Comparison of ENCODE assay signal across 29 mouse cellular contexts in genomic region chr10:119584666-119585065, GRCm38 (mm10).
DNase-seq lines count a peak whose midpoint lies in the region; ATAC-seq and TF ChIP-seq lines count a peak whose summit lies in the region.
"Had no signal": no experiment of that assay in that cellular context is flagged by ENCODE, and none has a peak within 500 bp of the region (broad histone marks: within the 10 kb centered on the region; RNA-seq: fewer than 3 reads in every experiment).

No protein-coding gene starts in this region.

- no peak for ATAC-seq in embryonic facial prominence, embryonic 11.5 days (replicated peaks; ENCODE audit: insufficient number of reproducible peaks, low FRiP score, low TSS enrichment, low read depth)
- ATAC-seq in lung, embryonic 14.5 days (ENCODE audit: insufficient read depth) = no peak
- ATAC-seq: intestine, postnatal 0 days; liver, embryonic 12.5 days; liver, postnatal 0 days; midbrain, embryonic 16.5 days had no signal

- DNase-seq in embryonic facial prominence, embryonic 11.5 days (ENCODE audit: low spot score) = peak; percentile 48
- no peak for DNase-seq in embryonic facial prominence, embryonic 10.5 days (ENCODE audit: low spot score)
- peak; percentile 24 for DNase-seq in lung, embryonic 14.5 days
- no peak for DNase-seq in lung, postnatal 14 days
- peak; percentile 56 for DNase-seq in R1 (ENCODE audit: low read depth, low spot score)
- peak; percentile 14 for DNase-seq in embryo, embryonic 9.5 days (ENCODE audit: extremely low spot score)
- no peak for DNase-seq in adrenal gland, adult (ENCODE audit: inconsistent age in 2 of 2, low spot score in 1 of 2)
- DNase-seq in left cerebral cortex, adult 11 months (ENCODE audit: low spot score) = no peak
- DNase-seq: adrenal gland, postnatal 10 days; cerebellum, adult 8-10 months; gastrocnemius, postnatal 10 days; heart, postnatal 36 days; kidney, adult 9 months; kidney, postnatal 14 days; liver, postnatal 0 days; retina, postnatal 1 day; right cerebral cortex, postnatal 14 days; thymus, postnatal 4 days had no signal

- H3K27ac ChIP-seq in embryonic facial prominence, embryonic 11.5 days (replicated peaks; ENCODE audit: low read depth, low read length) = no peak overlapping the region
- no peak overlapping the region for H3K27ac ChIP-seq in embryonic facial prominence, embryonic 10.5 days (replicated peaks)
- no peak overlapping the region for H3K27ac ChIP-seq in lung, embryonic 14.5 days (ENCODE audit: low read depth)
- H3K27ac ChIP-seq: embryonic facial prominence, embryonic 15.5 days; forebrain, embryonic 12.5 days; heart, embryonic 10.5 days; hindbrain, embryonic 13.5 days; left cerebral cortex, adult 2 months; liver, embryonic 12.5 days had no signal

- H3K36me3 ChIP-seq in embryonic facial prominence, embryonic 11.5 days (replicated peaks; ENCODE audit: control insufficient read depth, insufficient read depth, low read depth, low read length) = no peaks in the 10 kb centered on the region
- H3K36me3 ChIP-seq in embryonic facial prominence, embryonic 10.5 days (replicated peaks) = no peaks in the 10 kb centered on the region
- no peaks in the 10 kb centered on the region for H3K36me3 ChIP-seq in lung, embryonic 14.5 days (ENCODE audit: insufficient read depth)
- H3K36me3 ChIP-seq: embryonic facial prominence, embryonic 15.5 days; forebrain, embryonic 12.5 days; heart, embryonic 10.5 days; hindbrain, embryonic 13.5 days; liver, embryonic 12.5 days had no signal

- no peaks in the 10 kb centered on the region for H3K27me3 ChIP-seq in embryonic facial prominence, embryonic 11.5 days (ENCODE audit: control insufficient read depth, insufficient read depth, low read length)
- H3K27me3 ChIP-seq in embryonic facial prominence, embryonic 10.5 days (replicated peaks; ENCODE audit: low read depth, poor library complexity, severe bottlenecking) = no peaks in the 10 kb centered on the region
- no peaks in the 10 kb centered on the region for H3K27me3 ChIP-seq in lung, embryonic 14.5 days (ENCODE audit: insufficient read depth, low read length)
- H3K27me3 ChIP-seq: CH12.LX; embryonic facial prominence, embryonic 15.5 days; forebrain, embryonic 12.5 days; hindbrain, embryonic 13.5 days; liver, embryonic 12.5 days had no signal

- no peak overlapping the region for H3K4me2 ChIP-seq in embryonic facial prominence, embryonic 11.5 days (ENCODE audit: low read depth, low read length)
- H3K4me2 ChIP-seq in lung, embryonic 14.5 days = no peak overlapping the region
- H3K4me2 ChIP-seq: embryonic facial prominence, embryonic 15.5 days; forebrain, embryonic 12.5 days; hindbrain, embryonic 13.5 days; liver, embryonic 12.5 days; midbrain, embryonic 11.5 days had no signal

- H3K9ac ChIP-seq in embryonic facial prominence, embryonic 11.5 days (replicated peaks; ENCODE audit: low read length) = no peak overlapping the region
- H3K9ac ChIP-seq in lung, embryonic 14.5 days = no peak overlapping the region
- H3K9ac ChIP-seq: embryonic facial prominence, embryonic 15.5 days; forebrain, embryonic 12.5 days; hindbrain, embryonic 13.5 days; liver, embryonic 12.5 days; liver, postnatal 0 days had no signal

- H3K4me3 ChIP-seq in embryonic facial prominence, embryonic 11.5 days (ENCODE audit: low read depth, low read length) = no peak overlapping the region
- H3K4me3 ChIP-seq in embryonic facial prominence, embryonic 10.5 days = no peak overlapping the region
- no peak overlapping the region for H3K4me3 ChIP-seq in lung, embryonic 14.5 days (ENCODE audit: low read depth, low read length)
- H3K4me3 ChIP-seq: embryonic facial prominence, embryonic 15.5 days; forebrain, embryonic 12.5 days; heart, embryonic 10.5 days; hindbrain, embryonic 13.5 days; left cerebral cortex, adult 2 months; liver, embryonic 12.5 days; myocyte had no signal

- no peak for TF ChIP-seq CTCF in lung, embryonic 14.5 days (IDR thresholded peaks at IDR 0.05; ENCODE audit: low read depth)

- no peaks in the 10 kb centered on the region for H3K4me1 ChIP-seq in embryonic facial prominence, embryonic 11.5 days (ENCODE audit: control insufficient read depth, insufficient read depth, low read length)
- peaks cover 13% of the 10 kb centered on the region for H3K4me1 ChIP-seq in embryonic facial prominence, embryonic 10.5 days
- H3K4me1 ChIP-seq in lung, embryonic 14.5 days (ENCODE audit: insufficient read depth) = no peaks in the 10 kb centered on the region
- H3K4me1 ChIP-seq: embryonic facial prominence, embryonic 15.5 days; heart, embryonic 10.5 days; hindbrain, embryonic 13.5 days; liver, embryonic 12.5 days had no signal

- H3K9me3 ChIP-seq in embryonic facial prominence, embryonic 11.5 days (replicated peaks; ENCODE audit: control insufficient read depth, low read length) = no peaks in the 10 kb centered on the region
- H3K9me3 ChIP-seq in embryonic facial prominence, embryonic 10.5 days = no peaks in the 10 kb centered on the region
- H3K9me3 ChIP-seq in lung, embryonic 14.5 days (ENCODE audit: low read depth, low read length) = no peaks in the 10 kb centered on the region
- H3K9me3 ChIP-seq: embryonic facial prominence, embryonic 15.5 days; forebrain, embryonic 12.5 days; heart, embryonic 10.5 days; hindbrain, embryonic 13.5 days; liver, embryonic 12.5 days had no signal

- 73% methylated on average over 6 of the region's 6 CpGs for WGBS in embryonic facial prominence, embryonic 11.5 days
- 67% methylated on average over 6 of the region's 6 CpGs for whole genome bisulfite sequencing in embryonic facial prominence, embryonic 10.5 days
- WGBS in lung, embryonic 14.5 days = 75% methylated on average over 6 of the region's 6 CpGs

Comparison
In these comparisons a context has a peak if more than half of its experiments do, and no peak if none do; other contexts are left out.
1. DNase-seq: peak in embryonic facial prominence, embryonic 11.5 days (single experiment), lung, embryonic 14.5 days (single experiment), R1 (single experiment) and embryo, embryonic 9.5 days (single experiment); none in embryonic facial prominence, embryonic 10.5 days (single experiment), lung, postnatal 14 days (single experiment), adrenal gland, adult (0 of 2) and left cerebral cortex, adult 11 months (single experiment).